Mouse (Mus musculus) heart, postnatal 0 days (tissue): ENCODE data around the gene Crlf3.

Source experiments
- CTCF ChIP-seq: IDR thresholded peaks from 2 replicates; pipeline ENCODE4 v1.5.1; 2016; ENCODE audit warnings: antibody characterized with exemption, control low read depth, low read depth
- EP300 ChIP-seq: IDR thresholded peaks from 2 replicates; pipeline ENCODE4 v1.6.1; 2016; ENCODE audit warnings: antibody characterized with exemption, low read depth

DNA sequence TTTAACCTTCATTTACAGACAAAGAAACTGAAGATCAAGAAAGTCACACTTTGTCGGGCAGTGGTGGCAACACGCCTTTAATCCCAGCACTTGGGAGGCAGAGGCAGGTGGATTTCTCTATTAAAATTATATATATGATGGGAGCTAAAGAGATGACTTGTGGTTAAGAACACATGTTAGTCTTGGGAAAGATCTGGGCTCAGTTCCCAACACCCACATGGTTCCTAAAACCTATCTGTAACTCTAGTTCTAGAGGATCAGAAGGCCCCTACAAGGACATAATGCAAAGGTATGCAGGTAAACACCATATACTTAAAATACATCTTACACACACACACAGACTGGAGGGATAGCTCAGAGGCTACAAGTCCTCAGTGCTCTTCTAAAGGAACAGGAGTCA, 9.8 kb downstream of the Crlf3 start:
- TF ChIP-seq CTCF (no peak), EP300 (no peak)
